Mouse (Mus musculus) telencephalon, adult 2 months (tissue): ENCODE results near the gene Slc26a8.

Experiments used
- DNase-seq: peaks from one replicate; pipeline ENCODE4 v3.0.0-alpha.2; 2011; ENCODE audit warnings: low read depth, low spot score

The Slc26a8 gene

GRCm38 (mm10) chr17:28699789-28700188 lies 9.8 kb upstream of the Slc26a8 start:
- no peak for DNase-seq

GRCm38 (mm10) chr17:28698672-28699071 lies 8.6 kb upstream of the Slc26a8 start:
- DNase-seq, result no peak

GRCm38 (mm10) chr17:28698245-28698644 lies 8.2 kb upstream of the Slc26a8 start:
- DNase-seq, result peak; percentile 39

- DNase-seq, result peak; percentile 68
Observed at GRCm38 (mm10) chr17:28697290-28698195, 7.5 kb upstream of the Slc26a8 start.

- no peak for DNase-seq
Observed at GRCm38 (mm10) chr17:28696641-28697040, 6.6 kb upstream of the Slc26a8 start.

GRCm38 (mm10) chr17:28694832-28695231 lies 4.8 kb upstream of the Slc26a8 start:
- DNase-seq, result no peak

- DNase-seq, result no peak
Observed at GRCm38 (mm10) chr17:28694078-28694477, 4.0 kb upstream of the Slc26a8 start.

- no peak for DNase-seq
Observed at GRCm38 (mm10) chr17:28693086-28693485, 3.1 kb upstream of the Slc26a8 start.

- peak; percentile 72 for DNase-seq
Observed at GRCm38 (mm10) chr17:28692341-28692710, 2.3 kb upstream of the Slc26a8 start.

- DNase-seq, result no peak
Observed at GRCm38 (mm10) chr17:28691687-28692340, 1.8 kb upstream of the Slc26a8 start.

GRCm38 (mm10) chr17:28690776-28691686 lies 998 bp upstream of the Slc26a8 start, which contains the start of gene Mapk14:
Mapk14 (plus strand) TSS chr17:28691329.
- peak; percentile 97 for DNase-seq

GRCm38 (mm10) chr17:28687354-28687753 lies 2.7 kb downstream of the Slc26a8 start:
- DNase-seq, result no peak

GRCm38 (mm10) chr17:28684631-28685030 lies 5.4 kb downstream of the Slc26a8 start:
- DNase-seq, result no peak

GRCm38 (mm10) chr17:28683601-28684000 lies 6.4 kb downstream of the Slc26a8 start:
- no peak for DNase-seq

GRCm38 (mm10) chr17:28682311-28683084 lies 7.5 kb downstream of the Slc26a8 start:
- DNase-seq, result no peak

- DNase-seq, result no peak
Observed at GRCm38 (mm10) chr17:28659564-28659963, 30.5 kb downstream of the Slc26a8 start.

GRCm38 (mm10) chr17:28657936-28658335 lies 32.1 kb downstream of the Slc26a8 start:
- peak; percentile 29 for DNase-seq

- no peak for DNase-seq
Observed at GRCm38 (mm10) chr17:28650268-28650667, 39.8 kb downstream of the Slc26a8 start.

GRCm38 (mm10) chr17:28648607-28649370 lies 41.2 kb downstream of the Slc26a8 start:
- peak; percentile 56 for DNase-seq

- no peak for DNase-seq
Observed at GRCm38 (mm10) chr17:28646221-28646620, 43.8 kb downstream of the Slc26a8 start.
